In the genomic region with DNA sequence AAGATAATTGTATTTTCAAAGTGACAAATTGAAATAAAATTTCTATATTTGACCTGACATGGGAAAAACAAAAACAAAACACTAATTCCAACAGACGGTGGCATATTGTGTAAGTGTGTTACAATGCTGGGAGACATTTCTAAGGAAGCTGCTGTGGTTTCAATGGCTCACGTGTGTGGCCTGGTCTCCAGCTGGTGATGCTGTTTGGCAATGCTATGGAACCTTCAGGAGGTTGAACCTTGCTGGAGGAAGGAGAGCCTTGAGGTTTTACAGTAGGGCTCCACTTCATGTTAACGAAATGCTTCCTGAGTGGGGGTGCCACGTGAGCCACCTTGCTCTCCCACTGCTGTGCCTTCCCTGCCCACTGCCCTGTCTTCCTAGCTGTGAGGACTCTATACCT, we compare ENCODE assay signal across 31 mouse cellular contexts. TPM values are rescaled to one million over a fixed set of nuclear protein-coding genes. Genes with fewer than 3 reads are reported as not detected.
"Had no signal": no experiment of that assay in that cellular context is flagged by ENCODE, and none has a peak within 500 bp of the region (broad histone marks: within the 10 kb centered on the region; RNA-seq: fewer than 3 reads in every experiment).

No protein-coding gene starts in this region.

- H3K4me3 ChIP-seq: gastrocnemius, adult 2 months; heart, adult 2 months; heart, embryonic 13.5 days; heart, embryonic 15.5 days; hindbrain, embryonic 13.5 days; hindbrain, embryonic 15.5 days; layer of hippocampus, adult 2 months; left cerebral cortex, adult 2 months; limb, embryonic 10.5 days; limb, embryonic 12.5 days had no signal

- ATAC-seq: hindbrain, postnatal 0 days; intestine, embryonic 16.5 days had no signal

- H3K27ac ChIP-seq: gastrocnemius, adult 2 months; heart, adult 2 months; heart, embryonic 13.5 days; heart, embryonic 15.5 days; hindbrain, embryonic 13.5 days; hindbrain, embryonic 15.5 days; hindbrain, postnatal 0 days; layer of hippocampus, adult 2 months; left cerebral cortex, adult 2 months; limb, embryonic 10.5 days; limb, embryonic 12.5 days had no signal

- H3K27me3 ChIP-seq: heart, embryonic 13.5 days; heart, embryonic 15.5 days; hindbrain, embryonic 13.5 days; hindbrain, embryonic 15.5 days; limb, embryonic 12.5 days had no signal

- H3K36me3 ChIP-seq: heart, embryonic 13.5 days; heart, embryonic 15.5 days; hindbrain, embryonic 13.5 days; hindbrain, embryonic 15.5 days; limb, embryonic 10.5 days; limb, embryonic 12.5 days had no signal

- DNase-seq: gastrocnemius, adult 2 months; gastrocnemius, postnatal 10 days; gastrocnemius, postnatal 25 days; heart, adult 11 months; heart, adult 2 months; heart, postnatal 14 days; heart, postnatal 36 days; kidney, adult 18-20 months; kidney, adult 8-10 months; kidney, postnatal 10 days; kidney, postnatal 25 days; kidney, postnatal 4 days; liver had no signal

- H3K4me2 ChIP-seq: heart, embryonic 11.5 days; heart, embryonic 13.5 days; heart, embryonic 15.5 days; hindbrain, embryonic 13.5 days; hindbrain, embryonic 15.5 days; limb, embryonic 12.5 days; liver, embryonic 11.5 days had no signal

- H3K9me3 ChIP-seq: heart, embryonic 13.5 days; heart, embryonic 15.5 days; hindbrain, embryonic 13.5 days; hindbrain, embryonic 15.5 days; limb, embryonic 10.5 days; limb, embryonic 12.5 days had no signal

- H3K4me1 ChIP-seq: heart, embryonic 13.5 days; heart, embryonic 15.5 days; hindbrain, embryonic 13.5 days; hindbrain, embryonic 15.5 days; limb, embryonic 10.5 days; limb, embryonic 12.5 days had no signal

- H3K9ac ChIP-seq: heart, embryonic 13.5 days; heart, embryonic 15.5 days; hindbrain, embryonic 13.5 days; hindbrain, embryonic 15.5 days; limb, embryonic 12.5 days had no signal

RNA-seq across cellular contexts. Expression of gene Marco, which starts 6.8 kb away (rescaled TPM):
- total RNA-seq: gastrocnemius, adult 2 months; hematopoietic stem cell, adult 5-6 weeks; hindbrain, postnatal 0 days; layer of hippocampus, adult 2 months; layer of hippocampus, postnatal 10 days; layer of hippocampus, postnatal 25 days; left cerebral cortex, adult 2 months; left cerebral cortex, postnatal 14 days; left cerebral cortex, postnatal 36 days had no signal
- polyA plus RNA-seq: heart, embryonic 11.5 days; intestine, embryonic 14.5 days; limb, embryonic 10.5 days; limb, embryonic 12.5 days had no signal
